Mouse (Mus musculus): ENCODE results near the gene Prkab1.

Prkab1 gene

DNA sequence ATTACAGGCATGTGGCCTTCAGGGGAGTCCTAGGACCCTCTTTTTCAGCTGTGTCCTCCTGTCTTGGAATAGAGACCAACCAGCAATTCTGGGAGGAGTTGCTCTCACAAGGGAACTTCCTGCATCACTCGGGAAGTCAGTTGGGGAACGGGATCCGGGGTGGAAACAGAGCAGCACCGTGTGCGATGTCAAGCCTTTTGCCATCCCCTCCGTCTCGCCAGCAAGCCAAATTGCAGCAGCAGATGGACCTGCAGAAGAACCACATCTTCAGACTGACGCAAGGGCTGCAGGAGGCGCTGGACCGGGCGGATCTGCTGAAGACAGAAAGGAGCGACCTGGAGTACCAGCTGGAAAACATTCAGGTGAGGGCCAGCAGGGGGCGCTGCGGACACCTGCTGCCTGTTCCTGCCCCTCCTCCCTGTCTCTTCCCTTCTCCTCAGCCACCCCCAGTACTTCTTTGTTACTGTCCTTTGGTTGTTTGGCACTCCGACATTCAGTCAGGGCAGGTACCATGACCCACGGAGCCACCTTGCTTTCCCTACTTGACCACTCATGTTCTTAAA is 45.1 kb downstream of the Prkab1 start:
- peak; percentile 20 for DNase-seq (ENCODE audit: low spot score)

DNA sequence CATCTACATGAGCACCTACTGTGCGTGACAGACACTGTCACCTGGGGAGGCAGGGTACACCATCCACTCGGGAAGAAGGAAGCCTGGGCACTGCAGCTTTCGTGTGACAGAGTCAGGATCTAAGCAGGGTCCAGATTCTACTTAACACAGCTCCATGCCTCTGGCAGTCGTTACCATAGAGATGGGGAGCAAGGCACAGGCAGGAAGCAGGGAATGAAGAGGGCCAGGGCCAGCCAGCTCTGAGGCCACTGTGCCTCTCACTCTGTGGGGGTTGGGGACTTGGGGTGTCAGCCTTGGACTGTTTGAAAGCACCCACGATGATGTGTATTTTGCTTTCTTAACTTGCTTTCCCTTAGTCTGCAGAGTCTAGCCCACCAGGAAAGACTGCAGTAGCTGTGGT is 46.1 kb downstream of the Prkab1 start:
- no peak for DNase-seq (ENCODE audit: low spot score)

DNA sequence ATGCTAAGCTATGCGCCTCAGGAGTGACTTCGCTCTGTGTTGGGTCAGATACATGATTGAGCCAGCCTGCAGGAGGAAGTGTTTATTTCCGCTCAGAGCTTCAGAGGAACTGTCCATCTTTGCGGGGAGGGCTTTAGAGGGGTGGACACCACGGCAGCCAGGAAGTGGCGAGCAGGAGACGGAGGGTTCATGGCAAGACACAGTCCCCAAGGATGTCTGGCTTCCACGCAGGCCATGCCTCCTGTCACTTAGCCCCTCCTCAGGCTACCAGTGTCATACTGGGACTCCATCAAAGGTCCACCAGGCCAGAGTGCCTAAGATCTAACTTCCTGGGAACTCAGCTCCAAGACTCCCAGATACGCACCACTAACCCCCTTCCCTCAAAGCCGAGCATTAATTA is 46.6 kb downstream of the Prkab1 start:
- peak; percentile 15 for DNase-seq (ENCODE audit: low spot score)

DNA sequence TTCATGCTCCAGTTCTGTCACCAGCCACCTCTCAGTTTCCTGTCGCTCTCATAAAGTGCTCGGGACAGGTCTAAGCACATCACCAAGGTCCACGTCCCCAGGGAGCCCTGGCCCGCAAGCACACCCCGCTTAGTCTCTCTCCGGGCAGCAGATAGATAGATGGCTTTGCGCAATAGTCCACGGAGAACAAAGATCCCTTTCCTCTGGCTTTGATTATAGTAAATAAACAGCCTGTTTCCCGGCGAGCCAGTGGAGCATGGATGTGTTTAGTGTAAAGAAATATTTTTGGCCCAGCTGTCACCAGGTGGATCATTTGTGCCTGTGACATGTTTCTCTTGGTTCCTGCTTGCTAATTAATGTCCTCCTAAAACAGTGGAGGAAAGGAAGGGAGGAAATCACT is 47.0 kb downstream of the Prkab1 start:
- no peak for DNase-seq (ENCODE audit: low spot score)

DNA sequence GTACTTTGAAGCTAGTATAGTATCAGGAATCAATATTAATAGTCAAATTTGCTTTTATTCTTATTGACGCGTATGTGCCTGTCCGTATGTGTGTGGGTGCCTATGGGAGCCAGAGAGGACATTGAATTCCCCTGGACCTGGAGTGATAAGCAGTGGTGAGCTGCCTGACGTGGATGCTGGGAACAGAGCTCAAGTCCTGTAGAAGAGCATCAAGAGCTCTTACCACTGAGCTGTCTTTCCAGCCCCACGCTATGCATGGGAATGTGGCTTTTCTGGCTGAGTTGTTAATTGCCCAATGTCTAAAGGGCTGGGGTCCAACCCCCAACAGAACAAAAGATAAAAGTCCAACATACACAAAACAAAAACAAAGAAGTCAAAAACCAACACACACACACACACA is 47.9 kb downstream of the Prkab1 start:
- DNase-seq (ENCODE audit: low spot score): no peak

DNA sequence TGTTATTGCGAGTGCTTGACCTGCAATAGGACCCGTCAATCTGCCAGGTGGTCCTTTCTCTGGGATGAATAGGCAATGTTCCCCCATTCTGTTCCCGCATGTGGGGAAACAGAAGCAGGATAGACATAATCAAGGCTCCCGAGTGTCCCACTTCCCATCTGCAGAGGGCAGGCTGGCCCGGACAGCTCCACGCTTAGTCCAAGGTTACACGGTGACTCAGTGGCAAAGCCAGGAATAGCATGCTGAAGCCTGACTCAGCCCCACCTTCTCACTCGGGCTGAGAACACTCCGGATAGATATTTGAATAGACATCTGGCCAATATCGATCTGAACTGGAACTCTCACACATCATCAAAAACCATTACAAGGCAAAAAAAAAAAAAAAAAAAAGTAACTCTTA is 48.6 kb downstream of the Prkab1 start:
- DNase-seq (ENCODE audit: low spot score): no peak

DNA sequence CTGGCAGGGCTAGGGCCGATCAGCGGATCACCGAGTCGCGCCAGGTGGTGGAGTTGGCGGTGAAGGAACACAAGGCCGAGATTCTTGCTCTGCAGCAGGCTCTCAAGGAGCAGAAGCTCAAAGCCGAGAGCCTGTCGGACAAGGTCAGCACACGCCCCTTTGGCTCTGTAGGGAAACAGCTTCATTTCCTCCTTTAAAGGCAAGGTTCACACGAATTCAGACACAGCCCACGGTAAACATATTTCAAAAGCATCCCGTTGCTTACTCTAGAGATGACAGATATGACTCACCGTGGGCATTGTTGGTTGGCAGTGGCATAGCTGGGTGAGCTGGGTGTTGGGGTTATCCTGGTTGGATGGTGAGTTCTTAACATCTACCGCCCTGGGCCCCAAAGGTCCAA is 53.1 kb downstream of the Prkab1 start:
- no peak for DNase-seq (ENCODE audit: low spot score)
